Mouse (Mus musculus): ENCODE results near the gene Nek8.

Nek8 gene

GRCm38 (mm10) chr11:78183884-78184514, 7.5 kb upstream of the Nek8 start:
- no peak for DNase-seq (ENCODE audit: low read depth, low spot score)

- peak; percentile 98 for DNase-seq (ENCODE audit: low read depth, low spot score)
Measured at GRCm38 (mm10) chr11:78182961-78183844, 6.7 kb upstream of the Nek8 start, which contains the start of gene Rpl23a. Rpl23a (minus strand) TSS chr11:78183584.

GRCm38 (mm10) chr11:78182450-78182849, 6.0 kb upstream of the Nek8 start:
- no peak for DNase-seq (ENCODE audit: low read depth, low spot score)

- no peak for DNase-seq (ENCODE audit: low read depth, low spot score)
Measured at GRCm38 (mm10) chr11:78181830-78182357, 5.4 kb upstream of the Nek8 start.

GRCm38 (mm10) chr11:78180081-78180761, 3.7 kb upstream of the Nek8 start:
- no peak for DNase-seq (ENCODE audit: low read depth, low spot score)

- peak; percentile 55 for DNase-seq (ENCODE audit: low read depth, low spot score)
Measured at GRCm38 (mm10) chr11:78179438-78179999, 3.0 kb upstream of the Nek8 start.

- peak; percentile 89 for DNase-seq (ENCODE audit: low read depth, low spot score)
Measured at GRCm38 (mm10) chr11:78178859-78179437, 2.5 kb upstream of the Nek8 start.

- DNase-seq (ENCODE audit: low read depth, low spot score): peak; percentile 98
Measured at GRCm38 (mm10) chr11:78177903-78178858, 1.7 kb upstream of the Nek8 start.

GRCm38 (mm10) chr11:78177437-78177836, 962 bp upstream of the Nek8 start:
- peak; percentile 85 for DNase-seq (ENCODE audit: low read depth, low spot score)

- peak; percentile 61 for DNase-seq (ENCODE audit: low read depth, low spot score)
Measured at GRCm38 (mm10) chr11:78176905-78177331, 443 bp upstream of the Nek8 start.

GRCm38 (mm10) chr11:78175771-78176401, 589 bp downstream of the Nek8 start:
- DNase-seq (ENCODE audit: low read depth, low spot score): peak; percentile 97

- no peak for DNase-seq (ENCODE audit: low read depth, low spot score)
Measured at GRCm38 (mm10) chr11:78174506-78174905, 2.0 kb downstream of the Nek8 start.

GRCm38 (mm10) chr11:78172748-78173383, 3.6 kb downstream of the Nek8 start:
- no peak for DNase-seq (ENCODE audit: low read depth, low spot score)

- DNase-seq (ENCODE audit: low read depth, low spot score): peak; percentile 52
Measured at GRCm38 (mm10) chr11:78172034-78172747, 4.3 kb downstream of the Nek8 start.

- peak; percentile 40 for DNase-seq (ENCODE audit: low read depth, low spot score)
Measured at GRCm38 (mm10) chr11:78171328-78171727, 5.1 kb downstream of the Nek8 start.

GRCm38 (mm10) chr11:78170306-78170705, 6.2 kb downstream of the Nek8 start:
- no peak for DNase-seq (ENCODE audit: low read depth, low spot score)

GRCm38 (mm10) chr11:78168541-78169468, 7.7 kb downstream of the Nek8 start:
- no peak for DNase-seq (ENCODE audit: low read depth, low spot score)

Measured in 3T3-L1 (cell line).